Mouse (Mus musculus) bone marrow, adult 2 months (tissue): ENCODE data around the gene Rasa3. TPM values are rescaled to one million over a fixed set of nuclear protein-coding genes. Genes with fewer than 3 reads are reported as not detected.
A peak's percentile ranks its signal among the peaks of the same experiment; 100 is the strongest.

Source experiments
- H3K27ac ChIP-seq: fragments of 200-500 bp; 2 replicates; pipeline ENCODE4 v1.5.1; 2012; ENCODE audit warnings: low read depth, mild to moderate bottlenecking, control low read depth, inconsistent platforms, low read length; ENCODE audit not compliant: control insufficient read depth, poor library complexity, insufficient read depth
- H3K4me1 ChIP-seq: fragments of 200-500 bp; 2 replicates; pipeline ENCODE4 v1.6.1; 2011; ENCODE audit warnings: low read length; ENCODE audit not compliant: control insufficient read depth, insufficient read depth
- H3K4me3 ChIP-seq: fragments of 200-500 bp; replicated peaks from 2 replicates; pipeline ENCODE3; 2011; ENCODE audit warnings: mild to moderate bottlenecking, low read depth, low read length, control low read depth; ENCODE audit not compliant: control insufficient read depth
- CTCF ChIP-seq: fragments of 200-500 bp; IDR thresholded peaks from 2 replicates; pipeline ENCODE4 v1.5.1; 2011; ENCODE audit warnings: low read length, control low read depth; ENCODE audit not compliant: control insufficient read depth, insufficient read depth
- POLR2A ChIP-seq: fragments of 200-500 bp; IDR thresholded peaks from 2 replicates; pipeline ENCODE4 v1.6.1; 2011; ENCODE audit warnings: low read depth, mild to moderate bottlenecking, control low read depth, low read length, borderline replicate concordance; ENCODE audit not compliant: control insufficient read depth
- WGBS: fragments of 180-500 bp; shearing (Covaris S2); methylation state at CpG from one replicate; pipeline ENCODE4 v1.1.7; 2018; 5-methylcytosine and 5-hydroxymethylcytosine counted together
- polyA plus RNA-seq: library from polyadenylated mRNA; stranded (reverse); fragments of >200 nt; gene quantifications from 2 replicates; pipeline ENCODE4 v1.2.4, GENCODE M21; 2011; ENCODE audit warnings: low replicate concordance; ENCODE audit not compliant: missing spikeins, insufficient read depth, insufficient read length

Rasa3 gene
- polyA plus RNA-seq, 1 experiment = 136 TPM

GRCm38 (mm10) chr8:13665944-13666343 is 11.5 kb downstream of the Rasa3 start:
- TF ChIP-seq POLR2A = no peak
- TF ChIP-seq CTCF = no peak
- 43% methylated on average over 8 of the region's 8 CpGs for WGBS
- no peak overlapping the region for H3K27ac ChIP-seq

GRCm38 (mm10) chr8:13665538-13665937 is 11.9 kb downstream of the Rasa3 start:
- no peak overlapping the region for H3K27ac ChIP-seq

More at GRCm38 (mm10) chr8:13665944-13666343, 11.5 kb downstream of the Rasa3 start:
- Histone ChIP-seq H3K4me3 (no peak overlapping the region), H3K4me1 (peaks cover 6% of the 10 kb centered on the region)

GRCm38 (mm10) chr8:13664711-13665210 is 12.6 kb downstream of the Rasa3 start:
- H3K27ac ChIP-seq = no peak overlapping the region
- peaks cover 9% of the 10 kb centered on the region for H3K4me1 ChIP-seq
- 81% methylated on average over 6 of the region's 6 CpGs for WGBS
- H3K4me3 ChIP-seq = no peak overlapping the region
- TF ChIP-seq POLR2A = no peak
- no peak for TF ChIP-seq CTCF

More at GRCm38 (mm10) chr8:13665538-13665937, 11.9 kb downstream of the Rasa3 start:
- WGBS = 74% methylated on average over 4 of the region's 4 CpGs
- TF ChIP-seq CTCF (no peak), POLR2A (no peak)
- no peak overlapping the region for H3K4me3 ChIP-seq
- H3K4me1 ChIP-seq = peaks cover 6% of the 10 kb centered on the region

GRCm38 (mm10) chr8:13660323-13660722 is 17.1 kb downstream of the Rasa3 start:
- peaks cover 5% of the 10 kb centered on the region for H3K4me1 ChIP-seq
- H3K4me3 ChIP-seq = no peak overlapping the region
- TF ChIP-seq POLR2A = no peak
- TF ChIP-seq CTCF = no peak
- peak overlapping the region; percentile 27; the same call in 1 of the 2 replicates for H3K27ac ChIP-seq
- WGBS = 52% methylated on average over 13 of the region's 13 CpGs

GRCm38 (mm10) chr8:13657479-13657878 is 19.9 kb downstream of the Rasa3 start:
- TF ChIP-seq CTCF (no peak), POLR2A (no peak)
- H3K4me3 ChIP-seq = no peak overlapping the region
- 79% methylated on average over 12 of the region's 12 CpGs for WGBS
- H3K4me1 ChIP-seq = peaks cover 7% of the 10 kb centered on the region
- H3K27ac ChIP-seq = no peak overlapping the region

- 49% methylated on average over 5 of the region's 5 CpGs for WGBS
- no peak overlapping the region for H3K4me3 ChIP-seq
- H3K4me1 ChIP-seq = peaks cover 3% of the 10 kb centered on the region; the same call in 1 of the 2 replicates
- no peak overlapping the region for H3K27ac ChIP-seq
- TF ChIP-seq CTCF (no peak), POLR2A (no peak)
Observed at GRCm38 (mm10) chr8:13655033-13655351, 22.4 kb downstream of the Rasa3 start.

GRCm38 (mm10) chr8:13654350-13655032 is 22.9 kb downstream of the Rasa3 start:
- no peak for TF ChIP-seq CTCF
- no peak for TF ChIP-seq POLR2A
- Histone ChIP-seq H3K27ac (no peak overlapping the region), H3K4me3 (no peak overlapping the region), H3K4me1 (peaks cover 3% of the 10 kb centered on the region; the same call in 1 of the 2 replicates)
- WGBS = 72% methylated on average over 11 of the region's 11 CpGs

- H3K27ac ChIP-seq = no peak overlapping the region
- no peak overlapping the region for H3K4me3 ChIP-seq
- TF ChIP-seq CTCF (no peak), POLR2A (no peak)
- H3K4me1 ChIP-seq = peaks cover 12% of the 10 kb centered on the region
- 80% methylated on average over 11 of the region's 11 CpGs for WGBS
Observed at GRCm38 (mm10) chr8:13650541-13651191, 26.7 kb downstream of the Rasa3 start.
